Mouse (Mus musculus) hematopoietic stem cell, adult 5-6 weeks (primary cell): ENCODE results near the gene Gm5294. TPM values are rescaled to one million over a fixed set of nuclear protein-coding genes. Genes with fewer than 3 reads are reported as not detected.

ENCODE experiments used
- total RNA-seq: library from RNA; stranded (forward); fragments of 172-1452, 232-1000 nt; gene quantifications from 2 replicates; pipeline ENCODE4 v1.2.3, GENCODE M21; 2017

Gm5294 gene
- total RNA-seq, 1 experiment from 2014 or later, result not detected

Other genes with a start within 250 kb of the Gm5294 start
- 92.2 and 113 TPM in 2 replicates for gene Zfp68, start 200.3 kb upstream of the Gm5294 start, total RNA-seq
- gene A430033K04Rik, start 197.2 kb upstream of the Gm5294 start, total RNA-seq, result 22.3 and 24.4 TPM in 2 replicates
- 1.4 and 3.5 TPM in 2 replicates for gene Fam20c, start 65.6 kb upstream of the Gm5294 start, total RNA-seq
- gene Pdgfa, start 177.3 kb downstream of the Gm5294 start, total RNA-seq, result 0.13 and 0.65 TPM in 2 replicates